Mouse (Mus musculus) 3134 (cell line): ENCODE results near the gene Gm21987.
A peak's percentile ranks its signal among the peaks of the same experiment; 100 is the strongest.
"Not testable (repeated sequence)": the region's sequence is repeated elsewhere in the genome, so short reads cannot be mapped to it uniquely, and the experiment has no call there.

Source experiments
- DNase-seq: peaks from one replicate; pipeline ENCODE4 v3.0.0-alpha.2; 2011; ENCODE audit warnings: low spot score; ENCODE audit not compliant: insufficient read length; ENCODE audit errors: extremely low read depth

The Gm21987 gene

DNA sequence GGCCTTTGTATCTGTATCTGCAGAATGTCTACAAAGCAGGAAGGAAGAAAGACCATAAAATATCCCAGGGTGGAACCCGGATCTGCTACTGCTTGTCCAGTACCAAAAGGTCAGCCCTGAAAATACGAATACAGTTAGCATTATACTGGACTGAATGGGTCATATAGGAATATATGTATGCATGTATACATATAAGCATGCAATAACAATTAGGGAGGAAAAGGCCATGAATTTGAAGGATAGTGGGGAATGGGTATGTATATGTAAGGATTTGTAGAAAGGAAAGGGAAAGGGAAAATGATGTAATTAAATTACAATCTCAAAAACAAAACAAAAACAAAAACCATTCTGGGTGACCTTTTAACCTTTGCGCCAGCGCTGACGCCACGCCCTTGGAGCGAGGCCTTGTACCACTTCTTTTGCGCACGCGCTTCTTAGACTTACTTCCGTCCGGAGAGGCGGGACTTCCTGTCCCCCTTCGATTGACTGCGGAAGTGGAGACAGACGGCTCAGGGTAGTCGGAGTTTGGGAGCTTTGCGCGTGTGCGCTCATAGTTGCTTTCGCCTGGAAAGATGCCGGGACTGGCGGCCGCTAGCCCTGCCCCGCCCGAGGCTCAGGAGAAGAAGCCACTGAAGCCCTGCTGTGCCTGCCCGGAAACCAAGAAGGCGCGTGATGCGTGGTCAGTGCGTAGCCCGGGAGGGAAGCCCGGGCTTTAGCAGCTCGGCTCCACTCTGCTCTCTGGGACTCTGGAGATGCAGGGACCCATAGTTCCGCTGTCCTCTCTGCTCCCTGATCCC lies at the start of gene Gm21987, which contains the start of gene Cox17:
Gm21987 (plus strand) TSS at position 512 of the 797 bp plus-strand sequence.
Cox17 (plus strand) TSS at position 463 of the 797 bp plus-strand sequence.
- DNase-seq = peak; percentile 90

DNA sequence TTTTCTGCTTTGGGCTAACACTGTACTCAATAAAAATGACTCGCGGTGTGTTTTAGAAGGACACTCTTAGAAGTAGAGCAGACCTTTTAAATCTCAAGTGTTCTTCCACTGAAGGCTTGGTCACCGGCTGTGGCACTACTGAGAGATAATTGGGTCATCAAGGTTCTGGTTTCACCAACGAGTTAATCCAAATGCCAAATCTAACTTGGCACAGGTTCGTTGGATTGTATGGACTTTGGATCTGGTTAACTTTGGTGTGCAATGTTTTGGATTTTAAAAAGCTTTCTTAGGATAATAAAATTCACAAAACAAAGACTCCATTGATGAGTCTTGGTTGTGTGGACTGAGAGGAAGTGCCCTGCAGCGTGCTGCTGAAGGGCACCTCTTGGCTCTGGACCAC lies 48.4 kb upstream of the Gm21987 start:
- DNase-seq = no peak

DNA sequence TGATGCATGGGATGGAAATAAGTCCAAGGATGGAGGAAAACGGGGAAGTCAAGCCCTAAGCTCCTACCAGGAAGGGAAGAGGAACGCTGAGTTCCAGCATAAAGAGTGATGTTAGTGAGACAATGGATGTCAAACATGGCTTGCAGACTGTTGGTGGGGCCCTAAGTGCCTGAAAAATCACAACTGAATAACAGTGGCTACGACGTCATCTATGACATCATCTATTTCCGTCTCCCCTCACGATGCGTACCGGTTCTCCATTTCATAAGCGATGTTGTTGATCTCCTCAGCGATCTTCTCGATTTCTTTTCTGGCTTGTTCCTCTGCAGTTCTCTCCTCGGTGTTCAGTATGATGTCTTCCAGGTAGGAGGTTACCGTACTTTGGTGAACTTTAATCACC lies 44.5 kb upstream of the Gm21987 start:
- no peak for DNase-seq

DNA sequence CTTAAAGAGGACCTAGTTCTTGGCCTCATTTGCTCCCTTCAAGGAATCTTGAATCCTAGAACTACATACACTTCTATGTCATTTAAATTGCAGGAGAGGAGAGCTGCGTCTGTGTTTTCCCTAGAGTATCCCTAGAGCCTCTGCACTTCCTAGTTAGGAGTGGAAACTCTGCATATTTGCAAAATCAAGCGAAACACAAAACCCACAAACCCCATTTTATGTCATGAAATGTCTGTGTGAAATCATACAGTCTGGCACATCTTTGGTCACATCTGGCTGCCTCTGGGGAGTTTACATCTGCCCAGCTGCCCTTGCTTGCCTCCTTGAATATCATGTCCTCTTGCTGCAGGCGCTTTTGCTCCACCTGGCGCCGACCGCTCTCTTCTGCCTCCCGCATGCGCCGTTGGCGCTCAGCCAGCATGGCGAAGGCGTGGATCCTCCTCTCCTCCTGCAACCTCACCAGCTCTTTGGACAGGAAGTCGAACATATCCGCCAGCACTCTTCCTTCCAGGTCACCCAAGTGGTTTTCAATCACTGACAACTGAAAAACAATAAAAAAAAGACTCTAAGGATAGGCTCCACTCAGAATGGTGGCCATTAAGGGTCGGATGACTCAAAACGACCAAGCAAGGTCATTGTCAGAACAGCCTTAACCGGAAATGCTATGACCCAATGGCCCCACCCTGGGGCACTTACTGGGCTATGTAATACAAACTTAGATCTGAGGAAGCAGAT lies 42.2 kb upstream of the Gm21987 start:
- DNase-seq = peak; percentile 6

DNA sequence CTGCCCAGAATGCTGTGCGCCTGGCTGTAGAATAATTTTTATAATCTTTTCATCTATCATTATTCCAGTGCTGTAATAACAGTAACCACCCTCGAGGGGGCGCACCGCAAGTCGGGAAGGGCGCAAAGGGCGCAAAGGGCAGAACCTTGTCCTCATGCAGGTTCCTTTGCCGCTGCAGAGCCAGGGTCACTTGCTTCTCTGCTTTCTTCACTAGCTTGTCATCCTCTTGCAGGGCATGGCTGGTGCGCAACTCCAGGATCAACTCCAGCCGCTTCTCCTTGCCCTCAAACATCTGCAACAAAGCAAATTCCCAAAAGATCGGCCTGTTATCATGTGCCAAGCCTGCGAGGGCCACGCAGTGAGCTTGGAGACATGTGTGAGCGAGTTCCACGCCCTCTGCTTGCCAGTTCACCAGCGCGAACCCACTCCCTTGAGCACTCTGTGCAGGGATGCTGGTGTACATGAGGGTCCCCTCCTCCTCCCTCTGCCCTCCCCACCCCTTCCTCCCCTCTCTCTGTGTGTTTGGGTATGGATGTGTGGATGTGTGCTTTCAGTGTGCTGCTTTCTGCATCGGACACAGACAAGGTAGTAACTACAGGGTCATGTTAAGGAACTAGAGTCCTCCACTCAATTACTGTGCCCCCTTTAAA lies 40.1 kb upstream of the Gm21987 start:
- DNase-seq = peak; percentile 10

DNA sequence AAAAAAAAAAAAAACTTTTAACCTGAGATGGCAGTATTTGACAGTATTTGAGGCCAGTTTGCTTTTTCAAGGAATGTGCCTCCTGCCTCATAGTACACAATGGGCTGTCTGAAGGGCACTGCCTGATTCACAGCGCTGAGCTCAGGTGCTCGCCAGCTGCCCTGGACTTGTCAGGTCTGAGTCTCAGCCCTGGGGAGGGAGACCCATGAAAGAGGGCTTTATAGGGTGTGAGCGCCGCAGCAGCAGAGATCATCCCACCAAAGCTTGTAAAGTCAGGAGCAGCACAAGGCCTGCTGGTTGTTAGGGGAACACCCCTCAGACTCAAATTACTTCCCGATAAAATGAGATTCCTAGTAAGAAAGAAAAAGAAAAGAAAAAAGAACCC lies 39.6 kb upstream of the Gm21987 start:
- DNase-seq = no peak

DNA sequence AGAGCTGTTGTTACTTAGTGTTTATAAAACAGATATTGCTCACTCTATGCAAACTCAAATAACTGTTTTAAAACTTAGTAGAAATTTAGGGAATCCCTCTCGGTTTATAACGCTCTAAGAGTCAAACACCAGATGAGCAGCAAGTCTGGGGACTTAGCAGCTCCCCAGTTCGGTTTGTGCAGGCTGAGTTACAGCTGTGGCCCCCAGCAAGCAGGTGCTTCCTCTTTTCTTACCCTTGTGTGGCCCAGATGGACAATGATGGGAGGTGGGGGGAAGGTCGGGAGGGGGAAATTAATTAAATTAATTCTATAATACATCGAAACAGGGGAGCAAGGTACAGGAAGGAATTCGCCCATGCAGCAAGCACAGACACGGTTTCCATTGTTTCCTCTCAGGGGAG lies 39.2 kb upstream of the Gm21987 start:
- DNase-seq = no peak

DNA sequence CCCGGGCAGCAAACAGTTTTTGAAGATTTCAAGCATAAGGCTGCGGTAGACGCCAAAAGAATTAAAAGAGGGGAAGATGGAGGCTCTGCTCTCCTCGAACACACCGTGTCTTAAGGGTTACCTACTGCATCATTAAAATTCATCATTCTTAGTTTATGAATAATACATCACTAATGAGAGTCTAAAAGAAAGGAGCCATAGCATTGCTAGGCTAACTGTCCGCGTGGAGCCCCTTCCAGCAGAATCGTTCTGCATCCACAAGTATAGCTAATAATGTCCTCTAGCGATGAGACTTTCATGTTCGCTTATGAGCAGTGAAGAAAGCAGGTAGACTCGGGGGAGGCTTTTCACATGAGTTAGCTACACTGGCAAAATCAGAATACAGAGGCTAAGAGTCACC lies 38.6 kb upstream of the Gm21987 start:
- no peak for DNase-seq

DNA sequence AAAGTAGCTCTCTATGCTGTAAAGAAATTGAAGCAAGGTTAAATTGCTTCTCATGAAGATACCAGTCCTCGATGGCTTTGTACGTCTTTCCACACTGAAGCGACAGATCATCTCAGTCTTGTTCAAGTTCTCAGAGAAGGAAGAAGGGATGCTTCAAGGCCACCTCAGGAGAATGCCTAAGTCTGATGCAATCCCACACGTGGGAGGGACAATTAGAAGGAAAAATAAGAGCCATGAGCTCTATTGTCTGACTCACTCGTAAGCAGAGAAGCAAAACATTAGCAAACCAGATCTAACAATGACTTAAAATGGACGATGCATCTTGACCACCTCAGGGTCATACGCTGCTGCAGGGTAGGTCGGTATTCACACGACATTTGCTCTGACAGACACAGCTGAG lies 28.3 kb upstream of the Gm21987 start:
- no peak for DNase-seq

DNA sequence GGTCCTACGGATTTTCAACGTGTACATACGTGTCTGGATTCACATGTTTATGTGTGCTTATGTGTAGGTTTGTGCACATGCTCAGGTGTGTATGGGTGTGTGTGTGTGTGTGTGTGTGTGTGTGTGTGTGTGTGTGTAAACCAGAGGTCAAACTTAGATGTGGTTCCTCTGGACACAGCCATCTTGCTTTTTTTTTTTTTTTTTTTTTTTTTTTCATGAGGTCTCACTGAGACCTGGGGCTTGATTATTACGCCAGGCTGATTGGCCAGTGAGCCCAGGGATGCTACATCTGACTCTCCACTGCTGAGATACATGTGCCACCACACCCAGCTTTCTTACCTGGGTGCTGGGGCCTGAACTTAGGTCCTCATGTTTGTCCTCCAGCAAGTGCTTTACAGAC lies 27.8 kb upstream of the Gm21987 start:
- DNase-seq = no peak

DNA sequence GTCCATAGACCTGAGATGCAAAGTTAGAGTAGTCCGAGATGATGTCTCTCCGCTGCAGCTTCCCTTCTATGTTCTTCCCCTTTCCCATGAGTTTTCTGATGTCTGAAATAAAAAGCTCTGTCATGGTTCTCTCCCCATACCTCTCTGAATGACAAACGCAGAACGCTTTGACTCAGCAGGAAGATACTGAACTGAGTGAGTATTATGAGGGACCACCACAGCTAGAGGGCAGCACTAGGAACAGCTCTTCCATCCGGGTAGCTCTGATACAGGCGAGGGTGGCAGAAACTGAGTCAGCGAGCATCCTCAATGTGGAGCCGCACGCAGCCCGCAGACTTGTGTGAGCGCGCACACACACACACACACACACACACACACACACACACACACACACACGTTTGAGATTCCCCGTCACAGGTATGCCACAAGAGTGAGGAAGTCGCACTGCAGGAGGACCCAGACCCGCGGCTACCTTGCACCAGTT lies 25.3 kb upstream of the Gm21987 start:
- DNase-seq = no peak

DNA sequence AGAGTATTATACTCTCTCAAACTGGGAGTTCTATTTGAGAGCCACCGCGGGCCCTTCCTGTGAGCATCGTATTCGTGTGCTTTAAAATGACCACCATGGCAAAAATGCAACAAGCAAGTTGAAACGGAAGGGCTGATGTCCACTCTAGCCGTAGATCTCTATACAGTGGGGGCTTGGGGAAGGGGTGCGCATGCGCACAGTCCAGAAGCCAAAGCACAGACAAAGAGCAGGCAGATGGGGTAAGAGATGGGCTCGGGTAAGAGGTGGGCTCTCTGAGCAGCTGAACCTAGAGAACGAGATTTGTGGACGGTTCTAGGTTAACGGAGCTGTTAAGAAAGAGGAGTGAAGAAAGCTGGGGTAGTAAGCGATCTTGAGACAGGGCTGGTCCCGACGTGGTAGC lies 22.5 kb upstream of the Gm21987 start:
- no peak for DNase-seq

DNA sequence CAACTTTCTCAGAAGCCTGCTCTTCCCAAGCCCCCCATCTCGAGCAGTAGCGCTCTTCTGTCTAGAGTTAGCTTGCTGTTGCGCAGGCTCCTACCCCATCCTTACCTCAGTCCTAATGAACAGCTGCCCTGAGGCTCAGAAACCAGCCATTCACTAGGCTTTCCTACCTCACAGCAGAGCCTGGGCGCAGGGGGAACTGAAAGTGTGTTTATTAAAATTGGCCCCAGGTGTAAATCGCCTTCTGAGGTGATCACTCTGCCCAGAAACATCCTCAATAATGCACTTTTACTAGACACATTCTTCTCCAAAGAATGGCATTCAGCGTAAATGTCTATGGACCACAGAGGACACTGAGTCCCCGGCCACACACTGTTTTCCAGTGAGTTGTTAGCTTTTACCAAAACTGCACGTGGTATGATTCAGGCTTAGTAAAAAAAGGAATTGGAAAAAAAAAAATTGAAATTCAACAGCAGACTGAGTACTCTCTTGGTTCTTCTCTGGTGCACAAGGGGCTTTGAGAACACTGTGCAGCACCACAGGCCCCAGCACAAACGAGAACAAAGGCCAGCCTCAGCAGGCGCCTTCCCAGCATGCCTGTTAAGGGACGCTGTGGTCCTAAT lies 20.0 kb upstream of the Gm21987 start:
- DNase-seq = no peak

DNA sequence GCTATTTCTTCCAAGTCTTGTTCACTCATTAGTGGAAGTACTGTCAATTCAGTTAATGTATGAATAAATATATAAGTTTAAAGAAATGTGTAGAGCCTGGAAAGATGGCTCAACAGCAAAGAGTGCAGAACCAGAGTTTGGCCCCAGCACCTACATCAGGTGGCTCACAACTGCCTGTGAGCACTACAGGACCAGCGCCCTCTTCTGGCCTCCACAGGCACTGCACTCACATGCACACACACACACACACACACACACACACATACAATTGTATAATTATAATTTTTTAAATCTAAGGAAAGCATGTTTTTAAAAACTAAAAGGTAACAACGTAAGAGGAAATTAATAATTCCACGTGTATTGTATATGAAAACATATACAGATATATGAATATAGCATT lies 17.5 kb upstream of the Gm21987 start:
- no peak for DNase-seq

DNA sequence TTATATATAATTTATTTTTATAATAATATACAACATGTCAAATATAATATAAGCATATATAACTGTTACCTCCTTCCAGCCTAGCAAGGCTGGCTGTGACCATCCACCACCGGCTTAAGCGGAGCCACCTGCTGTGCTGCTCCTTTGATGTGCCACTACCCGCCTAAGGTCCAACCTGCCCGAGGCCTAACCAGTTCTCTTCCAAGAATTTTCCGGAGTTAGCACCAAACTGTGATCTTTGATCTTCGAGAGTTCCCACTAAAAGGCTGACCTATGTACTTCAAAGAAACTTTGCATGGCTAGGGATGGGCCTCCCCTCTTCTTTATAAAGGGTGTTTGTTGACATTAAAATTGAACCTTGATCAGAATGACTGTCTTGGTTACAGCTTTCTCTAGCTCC lies 12.4 kb upstream of the Gm21987 start:
- DNase-seq = no peak

DNA sequence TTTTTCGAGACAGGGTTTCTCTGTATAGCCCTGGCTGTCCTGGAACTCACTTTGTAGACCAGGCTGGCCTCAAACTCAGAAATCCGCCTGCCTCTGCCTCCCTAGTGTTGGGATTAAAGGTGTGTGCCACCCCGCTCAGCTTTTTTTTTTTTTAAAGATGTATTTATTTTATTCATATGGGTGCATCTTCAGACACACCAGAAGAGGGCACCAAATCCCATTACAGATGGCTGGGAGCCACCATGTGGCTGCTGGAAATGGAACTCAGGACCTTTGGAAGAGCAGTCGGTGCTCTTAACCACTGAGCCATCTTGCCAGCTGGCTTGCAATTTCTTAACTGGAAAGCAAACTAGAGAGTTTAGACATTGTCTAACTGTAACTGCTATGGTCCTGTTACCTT lies 8.8 kb upstream of the Gm21987 start:
- DNase-seq = not testable (repeated sequence)

DNA sequence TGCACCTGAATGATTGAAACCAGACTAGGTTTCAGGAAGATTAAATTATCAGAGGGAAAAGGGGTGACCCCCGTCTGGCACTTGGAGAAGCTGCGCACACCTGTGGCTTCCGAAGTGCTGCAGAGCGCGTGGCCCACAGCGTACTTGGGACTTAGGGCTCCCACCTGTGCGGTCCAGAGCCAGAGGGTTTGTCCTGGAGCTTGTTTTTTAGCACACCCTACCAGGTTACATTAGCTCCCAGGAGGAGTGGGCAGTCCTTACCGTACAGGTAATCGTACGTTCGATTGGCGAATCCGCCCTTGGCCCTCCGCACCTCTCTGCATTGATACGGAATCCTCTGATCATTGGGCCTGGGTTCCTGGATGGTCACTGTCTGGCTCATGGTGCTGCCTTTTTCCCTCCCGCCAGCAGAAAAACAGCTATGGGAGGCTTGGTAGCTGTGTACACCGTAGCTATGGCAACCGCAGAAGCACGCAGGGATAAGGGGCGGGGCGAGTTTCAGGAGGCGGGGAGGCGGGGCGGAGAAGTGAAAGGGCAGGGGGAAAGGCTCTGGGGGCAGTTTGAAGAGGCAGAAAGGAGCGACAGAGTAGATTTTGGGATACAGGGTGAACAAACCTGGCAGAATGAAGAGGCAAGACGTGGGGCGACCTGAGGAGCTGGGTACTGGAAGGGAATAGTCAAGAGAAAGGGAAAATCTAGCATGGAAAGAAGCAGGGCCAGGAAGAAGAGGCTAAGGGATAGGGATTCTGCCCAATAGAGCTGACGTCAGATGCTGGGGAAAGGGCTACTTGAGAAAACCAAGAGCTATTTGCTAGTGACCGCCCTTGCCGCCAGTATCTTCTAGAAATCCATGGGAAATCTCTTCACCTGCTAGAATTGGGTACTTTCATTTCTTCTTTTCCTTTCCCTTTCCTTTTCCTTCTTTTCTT lies 5.2 kb upstream of the Gm21987 start, which contains the start of gene Maats1:
Maats1 (minus strand) TSS at position 748 of the 929 bp plus-strand sequence.
- no peak for DNase-seq

DNA sequence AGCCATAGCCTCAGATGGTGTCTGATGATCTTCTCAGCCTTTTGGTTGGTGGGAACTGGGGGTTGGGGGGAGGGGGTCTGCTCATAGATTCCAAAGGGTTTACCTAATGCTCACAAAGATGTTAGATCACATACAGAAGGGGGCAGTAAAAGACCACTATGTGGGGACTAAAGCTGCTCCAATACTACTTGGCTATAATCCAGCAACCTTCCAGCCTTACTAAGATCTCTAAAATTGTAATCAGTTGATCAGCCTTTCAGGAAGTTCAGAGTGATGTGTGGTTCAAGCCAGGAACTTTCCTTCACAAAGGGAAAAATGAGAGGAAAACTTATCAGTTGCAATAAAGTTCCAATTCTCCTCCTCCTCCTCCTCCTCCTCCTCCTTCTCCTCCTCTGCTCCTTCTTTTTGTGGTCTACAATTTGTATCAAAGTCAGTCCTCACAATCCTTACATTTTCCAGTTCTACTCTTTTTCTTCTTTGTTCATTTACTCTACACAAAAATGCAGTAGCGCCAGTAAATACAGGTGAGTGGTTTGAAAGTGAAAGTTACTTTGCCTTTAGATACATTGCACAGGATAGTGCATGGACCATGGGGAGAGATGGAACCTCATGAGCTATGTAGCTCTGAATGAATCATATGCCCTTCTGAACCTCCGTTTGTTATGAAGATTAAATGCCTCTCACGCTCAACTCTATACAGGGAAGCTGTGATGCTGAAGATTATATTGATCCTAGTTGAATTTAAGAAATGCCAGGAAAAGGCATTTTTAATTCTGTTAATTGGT lies 1.7 kb upstream of the Gm21987 start:
- peak; percentile 18 for DNase-seq

DNA sequence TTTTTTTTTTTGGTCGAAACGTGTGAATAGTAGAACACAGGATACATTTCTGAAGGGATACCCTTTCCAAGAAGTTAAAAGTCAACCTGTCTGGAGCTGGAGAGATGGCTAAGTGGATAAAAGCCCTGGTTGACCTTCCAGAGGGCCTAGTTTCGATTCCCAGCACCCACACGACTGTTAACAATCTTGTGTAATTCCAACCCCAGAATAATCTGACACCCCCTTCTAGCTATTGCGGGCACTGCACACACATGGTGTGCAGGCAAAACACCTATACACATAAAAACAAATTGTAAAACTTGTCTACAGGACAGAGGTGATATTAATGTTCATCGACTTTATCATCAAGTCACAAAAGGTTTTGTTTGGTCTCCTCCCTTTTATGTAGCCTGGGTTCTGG lies 748 bp downstream of the Gm21987 start:
- no peak for DNase-seq
